Mouse (Mus musculus) MEL-GATA-1-ER (cell line): ENCODE data around the gene Acta2.

Experiments used
- DNase-seq: peaks from one replicate; pipeline ENCODE4 v3.0.0-alpha.2; 2012; ENCODE audit warnings: low read depth; ENCODE audit errors: extremely low read depth

Gene Acta2

DNA sequence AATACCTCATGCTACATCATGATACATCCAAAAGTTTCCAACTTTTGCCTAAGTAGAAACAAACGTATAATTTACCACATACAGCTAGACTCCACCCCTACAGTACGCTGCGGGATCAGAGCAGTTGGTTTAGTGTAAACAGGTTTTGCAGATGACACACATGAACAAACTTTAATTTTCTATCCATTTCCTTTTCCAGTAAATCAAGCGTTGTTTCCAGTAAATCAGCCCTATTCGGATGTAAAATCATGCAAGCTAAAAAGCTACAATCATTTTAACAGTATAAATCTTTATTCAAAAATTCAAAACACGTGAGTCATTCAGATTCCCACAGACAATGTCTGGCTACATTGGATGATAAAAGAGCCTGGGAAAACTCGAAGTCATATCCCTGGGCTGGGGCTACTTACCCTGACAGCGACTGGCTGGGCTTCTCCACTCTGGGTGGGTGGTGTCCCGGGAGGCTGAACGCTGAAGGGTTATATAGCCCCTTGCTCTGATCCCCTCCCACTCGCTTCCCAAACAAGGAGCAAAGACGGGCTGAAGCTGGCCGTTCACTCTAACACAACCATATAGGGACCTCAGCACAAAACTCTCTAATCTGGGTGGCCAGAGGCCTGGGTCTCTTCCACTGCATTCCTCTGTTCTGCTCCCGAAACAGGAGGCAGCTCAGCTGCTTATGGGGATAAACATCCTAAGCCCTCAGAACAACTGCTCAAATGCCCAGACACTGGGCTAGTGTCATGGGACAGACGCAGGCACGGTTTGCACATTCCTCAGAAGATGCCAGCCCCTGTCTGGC, at the start of gene Acta2:
Gene Acta2, minus strand, starts transcription at position 711 of the 802 bp plus-strand sequence.
- DNase-seq, result no peak

DNA sequence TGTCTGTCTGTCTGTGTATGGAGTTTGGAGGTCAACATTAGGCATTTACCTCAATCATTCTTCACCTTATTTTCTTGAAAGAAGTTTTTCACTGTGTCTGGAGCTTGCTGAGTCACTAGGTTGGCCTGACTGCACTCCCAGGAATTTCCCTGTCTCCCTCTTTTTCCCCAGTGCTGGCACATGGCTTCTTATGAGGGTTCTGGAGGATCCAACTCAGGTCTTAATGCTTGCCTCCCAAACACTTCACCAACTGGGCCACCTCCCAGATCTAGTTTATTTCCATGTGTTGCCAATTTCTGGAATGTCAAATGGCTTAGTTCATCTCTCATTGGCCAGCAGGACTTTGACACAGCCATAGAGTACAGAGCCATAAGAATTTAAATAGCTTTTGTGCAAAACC, 49.5 kb upstream of the Acta2 start:
- no peak for DNase-seq

DNA sequence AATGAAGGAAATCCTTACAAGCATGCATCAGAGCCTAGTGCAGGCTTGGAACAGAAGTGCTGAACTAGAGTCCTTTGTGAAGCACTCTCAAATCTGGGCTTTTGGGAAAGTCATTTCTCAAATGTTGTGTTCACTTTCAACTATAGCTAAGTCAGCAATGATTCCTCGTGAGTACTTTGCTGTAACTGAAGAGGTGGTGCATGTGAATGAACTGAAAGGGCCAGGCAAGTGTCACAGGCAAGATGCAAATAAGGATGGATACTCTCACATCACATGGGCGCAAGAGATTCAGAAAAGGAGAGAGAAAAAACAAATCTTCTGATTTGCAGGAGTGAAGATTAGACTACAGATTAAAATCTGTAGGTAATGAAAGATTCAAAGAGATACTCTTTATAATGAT, 45.0 kb upstream of the Acta2 start:
- DNase-seq, result no peak

DNA sequence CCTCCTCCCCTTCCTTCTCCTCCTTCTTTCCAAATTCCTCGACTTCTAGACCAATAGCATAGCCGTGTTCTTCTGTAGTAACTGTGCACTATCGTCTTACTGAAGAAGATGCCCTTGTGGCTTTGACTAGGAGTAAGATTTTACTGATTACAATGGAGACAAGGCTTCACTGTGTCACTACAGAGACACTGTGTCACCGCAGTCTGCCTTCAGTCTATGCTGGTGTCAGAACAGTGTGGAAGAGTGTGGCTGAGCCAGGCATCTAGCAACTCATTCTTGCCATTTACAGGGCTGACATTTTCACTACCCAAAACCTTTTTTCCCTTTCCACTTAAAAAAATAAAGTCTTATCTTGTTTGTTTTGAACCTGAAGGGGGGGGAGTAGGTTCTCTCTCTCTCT, 43.8 kb upstream of the Acta2 start:
- no peak for DNase-seq

DNA sequence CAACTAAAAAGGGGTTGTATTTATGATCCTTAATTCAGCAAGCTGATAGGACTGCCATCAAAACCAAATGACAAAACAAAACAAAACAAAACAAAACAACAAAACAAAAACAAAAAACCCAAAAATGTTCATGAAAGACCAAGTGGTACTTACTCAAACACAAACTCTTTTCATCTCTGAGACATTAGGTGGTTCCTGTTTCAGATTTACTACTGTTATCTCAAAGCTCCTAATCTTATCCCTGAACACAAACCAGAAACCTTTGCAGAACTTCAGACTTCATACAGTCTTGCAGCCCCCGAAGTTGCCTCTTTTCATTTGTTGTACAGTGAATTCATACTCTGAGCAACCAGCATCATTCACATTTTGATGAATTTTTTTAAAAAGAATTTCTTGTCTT, 43.1 kb upstream of the Acta2 start:
- no peak for DNase-seq

DNA sequence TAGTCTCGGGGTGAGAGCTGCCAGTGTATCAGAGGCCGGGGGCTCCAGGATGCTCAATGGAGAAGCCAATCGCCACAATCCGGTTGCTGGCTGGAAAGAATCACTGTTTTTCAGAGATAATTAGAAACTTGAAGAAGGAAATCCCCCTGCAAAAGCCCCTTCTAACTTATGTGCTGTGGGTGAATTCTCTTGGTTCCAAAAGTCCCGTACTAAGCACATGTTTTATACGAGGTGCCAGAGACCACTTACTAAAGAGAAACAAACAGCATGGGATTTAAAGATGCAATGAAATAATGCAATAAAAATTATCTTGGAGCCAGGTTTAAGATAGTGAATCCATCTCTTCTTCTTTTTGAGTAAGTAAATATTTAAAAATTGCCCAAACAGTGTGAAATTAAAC, 40.1 kb upstream of the Acta2 start:
- DNase-seq, result no peak

DNA sequence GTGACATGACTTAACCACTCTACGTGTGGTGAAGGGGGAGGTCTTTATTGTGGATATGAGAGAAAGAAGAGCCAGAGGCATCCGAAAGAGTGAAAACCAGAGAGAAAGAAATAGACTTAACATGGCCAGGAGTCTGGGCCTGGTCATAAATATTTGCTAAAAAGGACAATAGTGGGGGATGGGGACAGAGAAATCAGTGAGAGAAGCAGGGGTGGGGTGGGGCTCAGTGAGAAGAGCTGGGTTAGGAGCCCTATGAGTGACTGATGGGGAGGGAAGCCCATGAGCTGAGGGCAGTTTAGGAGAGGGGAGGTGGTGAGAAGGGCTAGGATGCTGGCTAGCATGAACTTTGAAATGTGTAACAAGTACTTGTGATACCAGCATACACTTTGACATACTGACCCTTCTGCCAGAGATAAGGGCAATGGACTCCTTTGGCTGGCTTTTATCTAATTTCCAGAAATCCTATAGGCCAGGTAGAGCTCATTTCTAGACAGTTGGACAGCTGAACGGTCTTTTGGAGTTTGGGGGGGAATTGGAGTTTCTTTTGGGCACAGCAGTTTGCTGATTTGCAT, 38.1 kb upstream of the Acta2 start:
- no peak for DNase-seq

DNA sequence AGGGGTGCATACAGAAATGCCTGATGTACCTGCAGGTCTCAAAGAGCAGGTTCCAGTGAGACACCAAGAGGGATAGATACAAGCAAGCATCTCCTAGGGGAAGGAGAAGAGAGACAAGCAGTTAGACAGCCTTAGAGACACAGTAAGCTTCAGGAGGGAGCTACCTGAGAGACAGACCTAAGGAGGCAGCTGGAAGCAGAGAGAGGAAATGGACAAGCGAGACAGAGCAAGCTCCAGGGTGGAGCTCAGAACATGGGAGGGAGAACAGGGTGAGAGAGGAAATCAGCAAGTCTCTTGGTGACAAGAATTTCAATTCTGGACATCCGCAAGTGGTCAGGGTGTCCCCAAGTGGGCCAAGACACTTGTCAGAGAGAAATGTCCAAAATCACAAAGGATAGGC, 37.3 kb upstream of the Acta2 start:
- DNase-seq, result no peak

DNA sequence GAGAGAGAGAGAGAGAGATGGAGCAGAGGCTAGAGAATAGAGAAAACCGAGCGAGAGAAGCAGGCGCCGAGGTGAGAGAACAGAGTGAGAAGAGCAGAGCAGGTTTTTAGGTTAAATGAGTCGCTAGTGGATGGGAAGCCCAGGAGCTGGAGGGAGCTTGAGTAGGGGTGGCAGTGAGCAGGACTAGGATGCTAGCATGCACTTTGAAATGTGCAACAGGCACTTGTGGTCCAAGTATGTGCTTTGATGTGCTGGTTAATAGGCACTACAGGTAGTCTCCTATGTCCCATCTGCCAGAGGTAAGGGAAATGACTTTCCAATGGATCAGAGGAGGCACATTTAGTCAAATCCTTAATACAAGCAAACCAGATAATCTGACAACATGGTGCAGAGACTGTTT, 36.6 kb upstream of the Acta2 start:
- no peak for DNase-seq

DNA sequence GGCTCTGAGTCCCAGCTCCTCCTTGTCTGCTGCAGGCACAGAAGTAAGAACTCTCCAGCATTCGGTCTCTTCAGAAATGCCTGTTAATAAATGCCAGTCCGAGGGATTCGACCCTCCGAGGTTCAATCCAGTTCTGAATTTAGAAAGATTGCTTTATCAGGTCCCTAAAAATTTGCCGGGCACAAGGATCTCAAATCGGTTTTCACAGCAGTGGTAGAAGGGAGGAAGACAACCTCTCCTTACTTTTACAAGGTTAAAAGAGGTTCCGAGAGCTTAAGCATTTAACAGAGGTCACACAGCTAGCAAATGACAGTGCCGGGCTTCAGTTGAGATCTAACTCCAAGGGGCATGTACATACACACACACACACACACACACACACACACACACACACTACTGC, 36.0 kb upstream of the Acta2 start:
- no peak for DNase-seq

DNA sequence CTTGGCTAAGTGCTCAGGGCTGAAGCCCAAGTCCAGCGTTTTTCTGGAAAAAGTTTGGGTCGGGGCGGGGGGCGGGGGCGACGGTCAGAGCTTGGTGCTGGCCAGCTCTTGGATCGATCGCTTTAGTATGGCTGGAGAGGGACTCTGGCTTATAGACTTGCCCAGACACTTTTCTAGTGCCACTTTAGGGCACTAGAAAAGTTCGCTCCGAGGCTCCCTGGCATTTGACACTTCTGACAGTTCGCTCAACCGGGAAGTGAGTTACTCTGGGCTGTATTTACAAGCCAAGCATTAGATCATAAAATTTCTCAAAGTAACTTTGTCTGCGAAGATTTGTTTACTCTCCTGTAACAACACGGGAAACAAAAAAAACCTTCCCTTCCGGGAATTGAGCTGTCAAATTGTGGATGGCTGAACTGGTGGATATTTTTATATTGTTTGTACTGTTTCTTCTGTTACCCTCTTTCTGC, 35.5 kb upstream of the Acta2 start:
- no peak for DNase-seq

DNA sequence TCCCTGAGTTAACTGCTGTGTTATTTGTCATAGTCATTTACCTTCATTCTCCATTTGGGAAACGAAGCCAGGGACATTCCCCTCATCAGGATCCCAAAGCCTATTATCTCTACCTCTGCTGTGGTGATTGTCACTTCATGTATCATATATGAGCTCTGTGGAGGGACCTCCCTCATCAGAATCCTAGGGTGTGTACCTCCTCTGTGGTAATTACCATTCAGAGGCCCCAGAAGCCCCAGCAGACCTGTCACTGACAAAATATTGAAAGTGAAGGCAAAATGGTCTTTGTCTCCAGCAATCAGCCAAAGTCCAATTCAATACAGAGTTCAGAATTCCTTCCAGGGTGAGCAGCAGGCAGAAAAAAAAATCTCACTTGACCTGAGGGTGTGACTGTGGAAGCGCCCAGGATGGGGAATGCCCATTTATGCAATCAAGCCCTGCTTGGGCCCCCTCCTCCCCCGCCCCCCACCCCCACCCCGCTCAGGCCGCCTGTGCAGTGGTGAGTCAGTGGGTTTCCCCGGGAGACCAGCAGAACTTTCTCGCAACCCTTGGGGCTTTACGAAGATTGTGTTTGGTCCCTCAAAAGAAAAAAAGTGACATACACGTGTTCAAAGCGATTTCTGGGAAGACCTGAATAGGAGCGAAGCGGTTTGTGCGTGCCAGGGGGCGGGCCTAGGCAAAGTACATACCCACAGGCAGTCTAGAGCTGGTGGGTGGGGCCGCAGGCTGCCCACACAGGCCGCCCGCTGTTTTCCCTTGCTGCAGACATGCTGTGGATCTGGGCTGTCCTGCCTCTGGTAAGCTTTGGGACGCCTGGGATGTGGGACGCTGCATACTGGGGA, 34.8 kb upstream of the Acta2 start, which contains the start of gene Fas:
Gene Fas, plus strand, starts transcription at position 719 of the 842 bp plus-strand sequence.
- DNase-seq, result no peak

DNA sequence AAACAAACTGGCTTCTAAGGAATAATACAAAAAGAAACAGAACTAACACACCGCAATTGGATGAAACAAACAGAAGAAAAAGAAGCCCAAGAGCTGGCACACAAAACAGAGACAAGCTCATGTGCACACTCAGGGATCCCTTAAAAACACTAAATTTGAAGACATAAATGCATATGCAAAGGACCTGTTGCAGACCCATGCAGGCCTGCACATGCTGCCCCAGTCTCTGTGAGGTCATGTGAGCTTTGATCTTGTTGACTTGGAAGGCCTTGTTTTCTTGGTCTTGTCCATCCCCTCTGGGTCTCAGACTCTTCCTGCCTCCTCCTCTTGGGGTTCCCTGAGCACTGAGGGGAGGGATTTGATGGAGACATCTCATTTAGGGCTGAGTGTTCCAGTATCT, 33.3 kb upstream of the Acta2 start:
- no peak for DNase-seq

DNA sequence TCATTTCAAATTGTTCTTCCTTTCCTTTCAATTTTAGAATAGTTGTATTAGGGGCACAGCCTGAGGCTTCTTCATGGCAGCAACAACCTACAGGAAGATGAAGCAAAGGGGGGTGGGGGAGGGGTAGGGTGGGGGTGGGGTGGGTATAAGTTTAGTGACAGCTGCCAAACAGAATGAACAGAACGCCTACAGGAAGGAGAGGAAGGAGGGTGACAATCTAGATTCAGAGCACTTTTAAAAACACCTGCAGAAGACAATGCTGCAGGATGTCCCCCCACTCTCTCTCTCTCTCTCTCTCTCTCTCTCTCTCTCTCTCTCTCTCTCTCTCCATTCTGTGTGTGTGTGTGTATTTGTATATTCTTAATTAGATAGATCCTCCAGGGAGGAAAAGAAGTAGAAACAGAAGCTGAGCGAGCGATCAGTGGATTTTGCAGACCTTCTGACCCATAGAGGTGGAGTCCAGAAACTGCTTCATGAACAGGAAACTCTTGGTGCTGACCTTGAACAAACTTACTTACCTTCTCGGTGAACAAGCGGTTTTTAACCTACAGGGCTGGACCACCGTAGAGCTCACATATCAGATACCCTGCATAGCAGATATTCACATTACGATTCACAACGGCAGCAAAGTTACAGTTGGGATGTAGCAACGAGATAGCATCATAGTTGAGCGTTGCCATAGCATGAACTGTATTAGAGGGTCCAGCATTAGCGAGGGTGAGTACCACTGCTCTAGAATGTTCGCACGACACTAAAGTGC, 32.4 kb upstream of the Acta2 start:
- no peak for DNase-seq

DNA sequence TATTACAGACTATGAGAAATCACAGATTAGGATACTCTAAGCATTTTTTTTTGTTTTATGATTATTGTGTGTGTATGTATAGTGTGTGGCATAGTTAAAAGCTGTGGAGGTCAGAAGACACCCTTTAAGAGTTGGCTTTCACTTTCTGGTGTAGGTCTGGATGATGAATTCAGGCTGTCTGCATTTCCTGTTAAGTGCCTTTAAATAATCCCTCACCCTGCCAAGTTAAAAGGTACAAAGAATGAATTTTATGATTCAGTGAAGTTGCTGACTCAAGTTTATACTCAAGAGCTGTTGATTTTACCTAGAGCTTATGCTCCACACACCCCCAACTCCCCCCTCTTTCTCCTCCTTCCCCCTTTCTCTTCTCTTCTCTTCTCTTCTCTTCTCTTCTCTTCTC, 31.8 kb upstream of the Acta2 start:
- no peak for DNase-seq

DNA sequence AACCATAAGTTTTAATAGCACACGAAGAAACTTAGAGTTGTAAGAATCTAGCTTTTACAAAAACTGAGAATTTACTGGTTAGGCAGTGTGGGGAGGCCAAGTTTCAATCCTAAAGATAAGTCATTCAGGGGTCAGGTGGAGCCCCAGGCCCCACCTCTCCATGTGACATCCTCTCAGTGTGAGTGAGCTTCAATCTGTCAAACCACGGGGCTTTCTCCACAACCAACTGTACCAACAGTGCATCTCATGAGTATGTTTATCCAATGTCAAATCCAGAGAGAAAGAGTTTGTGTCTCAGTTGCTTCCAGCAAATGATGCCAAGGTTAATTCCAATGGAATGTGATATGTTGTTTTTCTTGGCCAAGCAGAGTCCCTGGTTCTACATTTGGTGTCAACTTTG, 29.4 kb upstream of the Acta2 start:
- no peak for DNase-seq

DNA sequence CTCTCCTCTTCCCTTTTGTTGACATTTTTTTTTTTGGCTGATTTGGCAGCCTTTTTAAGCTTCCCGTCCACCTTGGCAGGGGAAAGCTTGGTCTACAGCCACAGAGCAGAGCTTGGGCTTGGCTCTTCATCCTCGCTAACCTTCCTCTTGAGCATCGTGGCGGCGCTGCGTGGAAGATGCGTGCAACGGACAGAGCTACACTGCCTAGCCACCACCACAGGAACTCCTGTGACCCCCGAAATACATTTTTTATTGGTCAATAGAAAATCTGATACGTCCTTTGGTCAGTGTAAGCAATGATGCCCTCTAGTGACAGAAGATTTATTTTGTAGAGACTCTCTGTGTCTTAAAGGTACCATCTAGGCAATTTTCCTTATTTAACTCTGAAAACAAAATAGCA, 29.0 kb upstream of the Acta2 start:
- no peak for DNase-seq

DNA sequence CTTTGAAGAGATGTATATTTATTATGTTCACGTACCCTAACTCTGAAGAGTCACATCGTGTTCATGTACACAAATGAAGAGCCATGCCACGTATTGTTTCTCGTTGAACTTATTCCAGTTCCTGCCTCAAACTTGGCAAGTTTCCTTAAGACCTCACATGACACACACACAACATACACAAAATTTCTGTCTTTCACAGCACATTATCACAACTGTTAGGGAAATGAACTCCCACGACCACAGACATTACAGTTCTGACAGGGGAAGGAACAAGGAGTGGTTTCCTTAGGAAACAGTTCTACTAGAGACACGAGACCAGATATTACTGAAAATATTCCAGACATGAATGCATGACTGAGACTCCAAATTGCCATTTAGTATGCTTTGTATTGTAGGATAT, 28.2 kb upstream of the Acta2 start:
- no peak for DNase-seq

DNA sequence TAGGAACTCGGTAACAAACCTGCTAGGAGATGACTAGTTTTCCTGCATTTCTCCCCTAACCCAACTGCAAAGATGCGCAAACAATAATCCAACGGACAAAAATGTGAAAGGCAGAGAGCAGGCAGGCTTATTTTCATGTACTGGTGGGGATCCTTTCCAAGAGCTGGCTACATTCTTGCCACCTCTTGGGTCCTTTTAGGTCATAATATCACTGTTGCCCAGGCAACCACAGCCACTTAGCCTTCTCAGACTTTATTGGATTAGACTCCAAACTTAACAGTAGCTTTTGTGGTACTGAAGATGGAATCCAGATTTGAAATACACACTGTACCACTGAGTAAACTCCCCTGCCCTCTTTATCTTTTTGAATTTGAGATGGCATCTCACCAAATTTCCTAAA, 22.7 kb upstream of the Acta2 start:
- no peak for DNase-seq

DNA sequence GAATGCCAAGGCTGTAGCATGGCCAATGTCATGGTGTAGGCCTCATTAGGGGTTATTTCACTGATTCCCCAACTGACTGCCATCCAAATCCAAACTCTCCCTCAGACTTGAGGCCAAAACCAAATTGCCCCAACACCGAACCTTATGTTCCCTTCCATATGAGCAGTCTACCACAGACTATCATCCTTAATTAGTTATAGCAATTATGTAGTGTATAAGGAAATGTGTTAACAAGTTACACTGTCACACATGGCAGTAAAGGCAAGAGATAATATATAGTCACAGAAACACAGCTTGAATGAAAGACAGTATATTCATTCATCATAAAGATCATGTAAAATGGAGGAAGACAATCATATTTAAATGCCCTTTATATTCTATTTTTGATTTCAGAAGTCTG, 17.7 kb upstream of the Acta2 start:
- no peak for DNase-seq

DNA sequence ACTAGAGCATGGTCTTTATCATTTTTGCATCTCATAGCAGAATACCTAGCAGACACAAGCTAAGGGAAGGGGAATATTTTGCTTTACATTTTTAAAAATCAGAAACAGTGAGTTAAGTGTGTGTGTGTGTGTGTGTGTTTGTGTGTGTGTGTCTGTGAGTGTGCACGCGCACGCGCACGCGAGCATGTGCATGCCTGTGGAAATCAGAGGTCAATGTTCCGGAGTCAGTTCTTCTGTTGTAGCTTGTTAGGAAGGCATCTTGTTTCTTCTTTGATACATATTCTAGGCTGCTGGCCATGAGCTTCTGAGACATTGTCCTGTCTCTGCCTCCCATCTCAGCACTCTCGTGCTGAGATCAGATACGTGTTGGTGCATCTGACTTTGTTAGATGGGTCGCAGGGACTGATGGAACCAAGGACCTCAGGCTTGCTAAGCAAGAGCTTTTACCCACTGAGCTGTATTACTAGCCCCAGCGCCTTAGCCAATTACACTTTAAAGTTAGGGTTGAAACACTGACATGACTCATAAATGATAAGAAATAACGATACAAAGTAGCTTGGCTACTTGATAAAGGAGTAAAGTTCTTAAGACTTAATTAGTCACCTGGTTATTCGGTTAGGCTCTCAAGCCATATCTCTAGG, 15.6 kb upstream of the Acta2 start:
- DNase-seq, result no peak
